Mouse (Mus musculus) lung, postnatal 4 days (tissue): ENCODE measurements around the gene Fga.

Experiments
- DNase-seq, 2 experiments: peaks; one replicate each; pipeline ENCODE4 v3.0.0; 2021

Fga gene

DNA sequence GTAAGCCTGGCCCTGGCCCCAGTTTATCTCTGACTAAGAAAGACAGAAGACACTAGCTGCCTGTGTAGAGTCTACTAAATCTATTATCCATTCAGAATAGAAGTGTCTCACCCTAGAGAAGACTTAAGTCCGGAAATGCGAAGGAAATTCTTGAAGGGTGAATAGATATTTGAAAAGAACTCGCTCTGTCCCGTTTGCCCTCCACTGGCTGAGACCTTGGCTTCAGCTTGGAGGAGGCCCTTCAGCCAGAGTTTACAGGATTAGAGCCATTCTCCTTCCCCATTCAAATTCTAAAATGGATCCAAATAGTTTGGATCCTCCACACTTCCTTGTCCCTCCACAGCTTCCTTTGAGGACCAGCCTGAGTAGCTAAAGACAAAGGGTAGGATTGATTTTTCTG is 4.5 kb downstream of the Fga start:
- DNase-seq = no peak

DNA sequence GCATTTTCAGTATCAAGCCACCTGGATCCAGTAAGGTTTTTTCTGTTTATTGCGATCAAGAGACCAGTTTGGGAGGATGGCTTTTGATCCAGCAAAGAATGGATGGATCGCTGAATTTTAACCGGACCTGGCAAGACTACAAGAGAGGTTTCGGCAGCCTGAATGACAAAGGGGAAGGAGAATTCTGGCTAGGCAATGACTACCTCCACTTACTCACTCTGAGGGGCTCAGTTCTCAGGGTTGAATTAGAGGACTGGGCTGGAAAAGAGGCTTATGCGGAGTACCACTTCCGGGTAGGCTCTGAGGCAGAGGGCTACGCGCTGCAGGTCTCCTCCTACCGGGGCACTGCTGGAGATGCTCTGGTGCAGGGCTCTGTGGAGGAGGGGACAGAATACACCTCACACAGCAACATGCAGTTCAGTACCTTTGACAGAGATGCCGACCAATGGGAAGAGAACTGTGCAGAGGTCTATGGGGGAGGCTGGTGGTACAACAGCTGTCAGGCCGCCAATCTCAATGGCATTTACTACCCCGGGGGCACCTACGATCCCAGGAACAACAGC is 7.0 kb downstream of the Fga start:
- DNase-seq = no peak

DNA sequence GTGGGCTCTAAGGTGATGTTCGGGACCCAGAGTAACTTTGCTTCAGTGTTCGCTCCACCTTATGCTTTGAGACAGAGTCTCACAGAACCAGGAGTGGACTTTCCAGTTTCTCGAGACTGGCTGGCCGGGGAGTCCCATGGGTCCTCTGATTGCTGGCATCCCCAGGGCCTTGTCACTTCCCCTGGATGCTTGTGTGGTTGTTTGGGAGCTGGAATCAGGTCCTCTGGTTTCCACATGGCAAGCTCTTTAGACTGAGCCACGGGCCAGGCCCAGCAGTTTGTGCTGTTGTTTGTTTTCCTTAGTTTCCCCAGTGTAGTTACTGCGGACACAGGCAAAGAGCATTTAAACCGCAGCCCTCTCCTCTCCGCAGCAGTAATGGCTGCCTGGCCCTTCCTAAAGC is 7.9 kb downstream of the Fga start:
- no peak for DNase-seq

DNA sequence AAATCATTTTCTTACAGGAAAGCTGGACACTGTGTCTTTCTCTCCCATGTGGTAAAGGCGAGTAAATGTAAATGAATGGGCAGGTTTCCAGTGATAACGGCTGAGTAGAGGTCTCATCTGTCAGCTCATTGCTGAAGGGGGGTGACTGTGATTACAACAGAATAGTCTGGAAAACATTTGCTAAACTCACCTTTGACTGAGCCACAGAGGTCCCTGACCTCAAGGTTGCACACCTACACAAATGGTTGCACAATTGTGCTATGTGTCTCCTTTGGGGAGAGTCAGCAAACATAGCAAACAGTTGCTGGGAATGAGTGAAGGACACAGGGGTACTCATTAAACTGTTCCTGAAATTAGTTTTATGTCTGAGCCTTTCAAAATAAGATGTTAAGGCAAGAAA is 13.0 kb downstream of the Fga start:
- DNase-seq = no peak

DNA sequence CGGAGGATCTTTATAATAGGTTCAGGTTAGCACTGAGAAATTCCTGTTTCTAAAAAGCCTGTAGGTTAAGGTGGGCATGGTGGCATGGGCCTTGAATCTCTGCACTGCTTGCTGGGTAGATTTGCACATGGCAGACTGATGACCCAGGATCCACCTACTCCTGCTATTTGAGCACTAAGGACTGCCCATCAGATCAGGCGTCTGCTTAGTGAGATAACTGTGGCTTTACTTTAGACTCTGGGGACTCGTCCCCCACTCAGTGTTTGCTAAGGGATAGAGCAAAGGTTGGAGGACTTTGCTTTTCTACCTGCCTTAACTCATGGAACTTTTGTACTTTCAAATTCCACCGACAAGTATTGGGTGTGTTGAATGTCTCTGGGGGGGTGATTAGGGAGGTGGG is 13.8 kb downstream of the Fga start:
- DNase-seq = no peak

DNA sequence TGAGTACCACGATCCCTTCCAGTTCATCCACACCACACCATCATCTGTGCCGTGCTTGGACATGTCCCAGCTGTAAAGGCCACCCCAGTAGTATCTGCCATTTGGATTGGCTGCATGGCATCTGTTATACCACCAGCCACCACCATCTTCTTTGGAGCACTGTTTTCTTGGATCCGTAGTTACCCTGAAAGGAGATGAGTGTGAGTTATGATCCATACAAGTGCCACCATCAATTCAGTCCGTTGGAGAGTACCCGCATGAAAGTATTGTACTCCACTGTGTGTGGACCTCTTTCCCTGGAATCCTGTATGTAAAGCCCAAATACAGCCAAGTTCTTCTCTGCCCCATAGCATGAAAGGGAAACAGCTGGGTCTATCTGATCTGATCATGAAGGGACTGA is 16.6 kb downstream of the Fga start:
- DNase-seq = no peak

DNA sequence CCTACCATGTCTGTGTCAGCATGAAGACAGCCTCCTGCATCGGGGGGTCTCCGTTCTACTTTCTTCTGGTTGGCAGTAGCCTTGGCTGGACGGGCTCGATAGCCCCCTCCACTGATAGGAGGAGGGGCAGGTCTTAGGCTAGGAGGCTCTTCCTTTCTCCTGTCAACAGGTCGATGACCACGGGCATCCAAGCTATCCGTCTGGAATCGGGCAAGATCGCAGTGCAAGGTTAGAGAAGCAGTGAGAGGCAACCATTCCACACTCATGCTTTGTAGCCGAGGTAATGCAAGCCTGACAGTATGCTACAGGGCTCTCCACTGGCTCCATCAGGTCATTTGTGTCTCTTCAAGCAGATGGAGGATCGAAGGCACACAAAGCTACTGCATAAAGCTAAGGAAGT is 20.8 kb downstream of the Fga start:
- no peak for DNase-seq

DNA sequence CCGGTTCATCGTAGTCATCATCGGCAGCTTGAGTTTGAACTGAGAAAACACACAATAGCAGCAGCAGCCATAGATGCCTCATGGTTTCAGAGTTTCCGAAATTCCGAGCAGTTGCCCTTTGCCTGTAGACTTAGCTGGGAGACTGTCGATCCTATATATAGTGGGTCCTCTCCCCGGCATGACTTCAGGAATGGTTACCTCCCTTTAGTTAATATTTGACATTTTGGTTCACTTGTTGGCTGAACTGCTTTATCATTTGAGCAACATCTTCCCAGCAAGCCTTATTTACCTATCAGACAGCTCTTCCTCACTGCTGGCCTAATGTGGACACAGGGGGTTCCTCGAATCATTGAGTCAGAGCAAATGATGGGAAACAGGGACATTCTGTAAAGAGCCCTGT is 23.8 kb downstream of the Fga start, which contains the start of gene Fgb:
Fgb (minus strand) TSS at position 184 of the 400 bp plus-strand sequence.
- no peak for DNase-seq

DNA sequence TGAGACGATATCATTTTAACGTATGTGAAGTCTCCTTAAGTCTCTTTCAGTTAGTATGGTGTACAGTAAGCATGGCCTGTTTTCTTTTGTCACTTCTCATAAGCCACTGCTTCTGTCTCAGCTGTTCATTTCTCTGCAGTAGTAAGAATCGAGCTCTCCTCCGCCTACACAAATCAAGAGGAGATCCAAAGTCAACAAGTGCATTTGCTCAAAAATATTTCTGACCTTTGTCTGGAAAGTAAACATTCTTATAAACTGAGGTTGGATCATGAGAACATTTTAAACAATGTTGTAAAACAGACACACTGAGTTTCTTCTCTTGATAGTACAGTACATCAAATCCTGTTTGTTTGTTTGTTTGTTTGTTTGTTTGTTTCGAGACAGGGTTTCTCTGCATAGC is 24.8 kb downstream of the Fga start:
- no peak for DNase-seq

DNA sequence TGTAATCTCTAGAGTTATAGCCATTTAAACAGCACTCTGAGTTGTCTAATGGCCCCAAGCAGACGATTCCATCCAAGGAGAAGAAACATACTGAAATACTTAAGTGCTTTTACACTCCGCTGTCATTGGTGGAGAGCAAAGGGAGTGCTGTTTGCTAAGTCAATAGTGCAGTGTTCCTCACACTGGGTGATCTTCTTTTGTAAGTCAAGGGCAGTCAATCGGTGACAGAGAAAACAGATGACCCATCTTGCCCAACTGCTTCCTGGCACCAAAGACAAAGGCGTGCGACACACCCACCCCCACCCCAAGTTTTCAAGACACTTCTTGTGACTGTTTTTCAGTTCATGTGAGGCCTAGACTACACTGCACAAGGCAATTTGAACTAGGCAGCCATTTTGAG is 26.2 kb downstream of the Fga start:
- DNase-seq = no peak

DNA sequence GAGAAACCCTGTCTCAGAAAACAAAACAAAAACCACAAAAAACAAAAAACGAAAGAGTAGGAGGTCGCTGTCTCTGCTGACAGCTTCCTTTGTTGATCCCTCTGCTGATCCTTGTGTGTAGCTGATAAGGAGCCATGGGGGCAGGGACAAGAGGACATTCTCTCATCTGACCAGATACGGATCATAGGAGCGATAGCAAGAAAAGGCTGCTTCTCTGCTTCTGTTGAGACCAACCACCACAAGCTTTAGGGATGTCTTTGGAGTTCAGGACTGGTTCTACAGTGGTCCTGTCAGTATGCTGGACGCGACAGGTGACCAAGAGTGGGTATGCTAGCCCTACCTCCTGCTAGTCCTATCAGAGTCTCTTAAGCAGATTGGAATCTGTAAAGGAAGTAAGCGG is 27.2 kb downstream of the Fga start:
- DNase-seq = no peak

DNA sequence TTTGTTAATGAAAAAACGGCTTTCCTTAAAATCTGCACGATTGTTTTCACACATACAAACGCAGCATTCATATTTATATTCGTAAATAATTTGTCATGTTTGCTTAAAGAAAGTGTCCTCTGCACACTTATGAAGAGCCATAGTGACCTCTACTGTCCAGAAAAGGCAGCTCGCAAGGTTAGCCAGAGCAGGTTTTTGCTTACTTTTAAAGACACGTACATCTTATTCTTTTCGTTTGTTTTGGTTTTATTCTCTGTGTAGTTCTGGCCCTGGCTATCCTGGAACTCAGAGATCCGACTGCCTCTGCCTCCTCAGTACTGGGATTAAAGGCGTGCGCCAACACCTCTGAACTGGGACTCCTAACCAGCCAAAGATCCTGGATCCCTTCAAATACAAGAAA is 27.9 kb downstream of the Fga start:
- DNase-seq = peak in 1 of 2 experiments; percentile 37

DNA sequence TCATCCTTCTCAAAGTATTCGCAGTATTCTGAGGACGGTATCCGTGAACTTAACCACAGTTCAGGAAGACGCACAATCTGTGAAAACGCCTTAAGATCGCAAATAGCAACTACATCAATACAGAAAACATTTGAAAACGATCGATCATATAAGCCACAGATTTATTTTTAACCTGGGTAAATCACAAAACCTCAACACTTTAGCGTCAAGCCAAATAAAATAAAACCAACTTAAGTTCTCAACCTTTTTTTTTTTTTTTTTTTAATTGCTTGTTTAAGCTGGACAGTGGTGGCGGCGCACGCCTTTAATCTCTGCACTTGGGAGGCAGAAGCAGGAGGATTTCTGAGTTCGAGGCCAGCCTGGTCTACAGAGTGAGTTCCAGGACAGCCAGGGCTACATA is 28.9 kb downstream of the Fga start:
- DNase-seq = no peak

DNA sequence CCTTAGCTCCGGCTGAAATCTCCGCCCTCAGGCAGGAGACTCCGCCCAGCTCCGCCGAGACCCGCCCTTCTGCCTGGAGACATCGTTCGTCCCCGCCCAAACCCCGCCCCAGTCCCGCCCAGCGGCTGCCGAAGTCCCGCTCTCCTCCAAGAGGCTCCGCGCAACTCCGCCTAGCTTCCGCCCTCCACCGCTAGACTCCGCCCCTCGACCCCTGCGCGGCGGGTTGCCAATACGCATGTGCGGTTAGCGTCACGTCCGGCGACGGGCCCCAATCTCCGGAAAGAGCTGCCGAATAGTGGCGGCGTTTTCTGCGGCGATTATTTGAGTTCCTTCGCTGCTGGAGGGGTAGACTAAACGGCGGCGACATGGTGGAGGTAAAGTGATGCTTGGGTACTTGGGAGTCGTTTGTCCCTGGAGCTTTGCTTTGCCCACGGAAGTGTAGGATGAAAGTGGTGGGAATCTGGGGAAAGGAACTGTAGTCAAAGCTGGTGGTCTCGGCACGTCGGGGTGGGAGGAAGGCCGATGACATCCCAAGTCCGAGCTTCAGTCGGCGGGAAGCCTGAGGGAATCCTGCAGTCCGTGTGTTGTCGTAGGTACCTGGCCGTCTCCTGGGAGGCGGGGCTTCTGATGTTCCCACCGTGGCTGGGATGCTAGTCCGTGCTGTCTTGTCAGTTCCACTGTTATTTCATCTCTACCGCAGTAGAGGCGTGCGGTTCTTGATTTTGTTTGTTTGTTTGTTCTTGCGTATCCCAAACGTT is 29.6 kb downstream of the Fga start, which contains the start of gene Plrg1:
Plrg1 (plus strand) TSS at position 242 of the 758 bp plus-strand sequence.
- peak; percentile 99 for DNase-seq

DNA sequence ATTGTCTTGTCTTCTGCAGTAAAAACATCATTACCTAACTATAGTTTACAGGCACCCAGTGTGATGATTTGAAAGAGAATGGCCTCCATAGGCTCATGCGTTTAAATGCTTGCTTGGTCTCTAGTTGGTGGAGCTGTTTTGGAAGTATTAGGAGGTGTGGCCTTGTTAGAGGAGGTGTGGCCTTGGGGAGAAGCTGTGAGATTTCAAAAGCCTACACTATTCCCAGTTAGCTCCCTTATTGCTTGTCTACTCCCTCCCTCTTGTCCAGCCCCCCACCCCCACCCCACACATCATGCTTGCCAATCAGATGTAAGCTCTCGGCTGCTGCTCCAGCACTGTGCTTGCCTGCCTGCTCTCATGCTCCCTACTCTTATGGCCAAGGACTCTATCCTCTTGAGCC is 31.2 kb downstream of the Fga start:
- DNase-seq = no peak

DNA sequence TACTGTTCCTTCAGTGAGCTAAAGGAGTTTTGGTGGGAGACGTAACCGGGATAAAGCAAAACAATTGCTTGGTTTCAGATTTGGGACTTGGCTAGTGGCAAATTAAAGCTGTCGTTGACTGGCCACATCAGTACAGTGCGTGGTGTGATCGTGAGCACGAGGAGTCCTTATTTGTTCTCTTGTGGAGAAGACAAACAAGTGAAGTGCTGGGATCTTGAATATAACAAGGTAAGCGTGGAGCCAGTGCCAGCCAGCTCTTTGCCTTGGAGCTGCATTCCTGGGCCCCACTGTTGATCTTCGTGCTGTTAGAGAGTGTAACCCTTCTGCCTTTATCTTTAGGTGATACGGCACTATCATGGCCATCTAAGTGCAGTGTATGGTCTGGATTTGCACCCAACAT is 42.0 kb downstream of the Fga start:
- DNase-seq = peak; percentile 21 to 57

DNA sequence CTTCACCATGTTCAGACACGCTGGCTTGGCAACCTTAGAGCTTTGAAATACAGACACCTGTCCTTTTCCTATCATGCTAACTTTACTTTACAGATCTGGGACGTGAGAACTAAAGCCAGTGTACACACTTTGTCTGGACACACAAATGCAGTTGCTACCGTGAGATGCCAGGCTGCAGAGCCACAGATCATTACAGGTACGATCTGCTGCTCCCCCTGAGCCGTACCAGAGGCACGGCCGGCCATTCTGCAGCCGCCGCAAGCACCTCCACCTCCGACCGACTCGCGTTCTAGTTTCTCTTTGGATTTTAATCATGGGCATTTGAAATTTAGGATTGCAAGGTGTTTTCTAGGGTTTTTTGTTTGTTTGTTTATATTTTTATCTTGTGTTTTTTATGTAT is 43.0 kb downstream of the Fga start:
- no peak for DNase-seq

DNA sequence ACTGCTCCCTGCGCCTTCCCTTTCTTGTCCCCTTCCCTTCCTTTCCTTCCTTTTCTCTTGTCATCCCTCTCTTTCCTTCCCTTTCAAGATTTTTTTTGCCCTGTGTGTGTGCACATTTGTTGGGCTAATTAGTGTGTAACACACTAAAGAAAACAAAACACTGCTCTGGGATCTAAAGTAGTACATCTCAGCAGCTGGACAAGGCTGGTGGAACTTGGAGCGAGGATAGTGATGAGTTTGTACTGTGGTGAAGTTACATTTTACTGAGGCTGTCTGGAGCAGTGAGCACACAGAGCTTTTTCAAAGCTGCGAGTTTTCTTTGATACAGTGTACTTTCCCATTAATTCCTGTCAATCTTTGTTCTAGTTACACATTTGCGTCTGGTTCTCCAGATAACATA is 44.4 kb downstream of the Fga start:
- DNase-seq = no peak

DNA sequence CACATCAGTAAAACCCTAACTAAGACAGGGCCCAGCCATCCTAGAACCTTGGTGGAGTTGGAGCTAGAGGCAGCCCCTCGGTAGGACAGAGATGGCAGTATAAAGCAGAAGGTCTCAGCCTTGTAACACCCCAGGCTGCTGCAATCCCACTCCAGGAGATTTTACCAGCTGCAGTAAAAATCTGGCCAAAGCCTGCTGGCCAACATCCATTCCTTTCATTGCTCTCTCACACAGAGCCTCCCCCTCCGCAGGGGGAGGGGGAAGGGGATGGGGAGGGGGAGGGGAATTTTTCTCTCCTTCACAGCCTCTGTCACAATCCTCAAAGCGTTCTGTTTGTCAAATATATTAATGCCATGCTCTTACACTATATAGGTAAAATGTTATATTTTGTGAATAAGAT is 50.7 kb downstream of the Fga start:
- DNase-seq = peak; percentile 27 to 76

DNA sequence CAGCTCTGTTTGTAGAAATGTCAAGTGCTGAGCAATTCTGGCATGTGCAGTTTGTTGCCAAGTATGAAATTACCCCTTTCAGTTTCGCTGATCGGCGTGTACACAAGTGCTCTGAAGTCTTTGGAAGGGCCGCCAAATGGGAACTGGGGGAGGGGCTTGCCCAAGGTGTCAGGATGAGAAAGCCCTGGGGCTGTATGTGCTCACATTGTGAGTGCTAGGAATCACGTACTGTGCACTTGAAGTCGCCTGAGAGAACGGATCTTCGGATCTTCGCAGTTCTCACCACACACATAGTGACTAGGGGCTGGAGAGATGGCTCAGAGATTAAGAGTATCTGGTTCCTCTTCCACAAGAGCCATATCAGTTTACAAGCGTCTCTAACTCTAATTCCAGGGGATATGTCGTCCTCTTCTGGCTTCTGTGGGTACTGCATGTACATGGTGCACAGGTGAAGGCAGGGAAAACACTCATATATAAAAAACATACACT is 54.7 kb downstream of the Fga start:
- DNase-seq = peak; percentile 79 to 85
